Mouse (Mus musculus) liver, postnatal 0 days (tissue): ENCODE results near the gene Bri3.

ENCODE experiments used
- CTCF ChIP-seq: sonication (generic); IDR thresholded peaks from 2 replicates; pipeline ENCODE4 v1.5.1; 2016; ENCODE audit warnings: antibody characterized with exemption, low read depth
- EP300 ChIP-seq: IDR thresholded peaks from 2 replicates; pipeline ENCODE4 v1.6.1; 2016; ENCODE audit warnings: antibody characterized with exemption, low read depth, mild to moderate bottlenecking

DNA sequence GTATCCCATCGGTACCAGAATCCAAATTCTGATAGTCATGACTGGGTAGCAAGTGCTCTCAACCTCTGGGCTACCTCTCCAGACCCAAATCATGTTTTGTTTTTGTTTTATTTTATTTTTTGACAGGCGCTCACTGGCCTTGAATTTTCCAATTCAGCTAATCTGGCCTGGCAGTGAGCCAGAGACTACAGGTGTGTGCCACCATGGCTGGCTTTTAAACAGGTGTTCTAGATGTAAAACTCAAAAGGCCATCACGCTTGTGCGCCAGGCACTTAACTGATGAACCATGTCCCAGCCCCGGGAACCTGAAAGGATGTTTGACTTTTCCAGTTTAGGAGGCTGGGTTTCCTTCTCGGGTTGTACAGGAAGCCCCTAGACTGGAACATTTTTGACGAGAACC lies 2.4 kb downstream of the Bri3 start:
- TF ChIP-seq CTCF (no peak), EP300 (no peak)
